Mouse (Mus musculus) frontal cortex, adult 2 months (tissue): Measurements from ENCODE around the gene Ccer2. TPM values are rescaled to one million over a fixed set of nuclear protein-coding genes. Genes with fewer than 3 reads are reported as not detected.

Experiments
- DNase-seq, 2 experiments: peaks; one replicate each; pipeline ENCODE4 v3.0.0; 2022; ENCODE audit warnings: low spot score in 1 of 2; ENCODE audit errors: extremely low spot score in 1 of 2
- polyA plus RNA-seq: library from polyadenylated mRNA; depleted of rRNA; stranded (reverse); fragments of >200 nt; gene quantifications from 2 replicates; pipeline ENCODE4 v1.2.3, GENCODE M21; 2012; rRNA removed

Gene Ccer2
- 2.2 TPM in 2 replicates for polyA plus RNA-seq

GRCm38 (mm10) chr7:28756079-28756478 lies at the start of gene Ccer2:
Gene Ccer2 (plus strand): TSS chr7:28756174.
- no peak for DNase-seq

GRCm38 (mm10) chr7:28709454-28709853 lies 46.5 kb upstream of the Ccer2 start:
- no peak for DNase-seq

- DNase-seq: no peak
Observed at GRCm38 (mm10) chr7:28710962-28711361, 45.0 kb upstream of the Ccer2 start.

GRCm38 (mm10) chr7:28714667-28715066 lies 41.3 kb upstream of the Ccer2 start:
- peak; percentile 30 to 68 for DNase-seq

DNA sequence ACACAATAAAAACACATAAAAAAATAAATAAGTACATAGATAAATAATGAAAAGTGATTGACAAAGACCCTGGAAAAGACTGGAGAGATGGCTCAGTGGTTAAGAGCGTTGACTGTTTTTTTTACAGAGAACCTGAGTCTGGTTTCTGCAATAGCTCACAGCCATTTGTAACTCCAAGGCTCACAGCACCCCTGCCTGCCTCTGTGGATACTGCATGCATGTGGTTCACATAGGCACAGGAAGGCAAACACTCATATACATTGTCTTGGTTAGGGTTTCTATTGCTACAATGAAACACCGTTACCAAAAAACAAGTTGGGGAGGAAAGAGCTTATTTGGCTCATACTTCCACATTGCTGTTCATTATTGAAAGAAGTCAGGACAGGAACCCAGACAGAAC lies 40.4 kb upstream of the Ccer2 start:
- DNase-seq: no peak

- no peak for DNase-seq
Observed at GRCm38 (mm10) chr7:28716590-28717281, 39.2 kb upstream of the Ccer2 start, which contains the start of gene Fbxo17. Gene Fbxo17 (plus strand): TSS chr7:28716804.

GRCm38 (mm10) chr7:28717726-28718125 lies 38.2 kb upstream of the Ccer2 start:
- no peak for DNase-seq

GRCm38 (mm10) chr7:28719159-28719558 lies 36.8 kb upstream of the Ccer2 start:
- no peak for DNase-seq

DNA sequence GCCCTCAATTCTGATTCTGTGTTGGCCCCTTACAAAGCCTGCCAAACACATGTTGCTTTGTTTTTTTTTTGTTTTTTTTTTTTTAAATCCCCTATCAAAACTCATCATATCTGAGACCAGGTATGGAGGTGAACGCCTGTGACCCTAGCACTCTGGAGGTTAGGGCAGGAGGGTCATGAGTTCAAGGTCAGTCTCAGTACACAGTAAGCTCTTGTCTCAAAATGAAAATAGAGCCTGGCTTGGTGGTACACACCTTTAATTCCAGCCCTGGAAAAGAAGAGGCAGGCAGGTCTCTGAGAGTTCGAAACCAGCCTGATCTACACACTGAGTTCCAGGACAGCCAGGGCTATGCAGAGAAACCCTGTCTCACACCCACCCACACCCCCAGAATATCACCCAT lies 36.3 kb upstream of the Ccer2 start:
- no peak for DNase-seq

DNA sequence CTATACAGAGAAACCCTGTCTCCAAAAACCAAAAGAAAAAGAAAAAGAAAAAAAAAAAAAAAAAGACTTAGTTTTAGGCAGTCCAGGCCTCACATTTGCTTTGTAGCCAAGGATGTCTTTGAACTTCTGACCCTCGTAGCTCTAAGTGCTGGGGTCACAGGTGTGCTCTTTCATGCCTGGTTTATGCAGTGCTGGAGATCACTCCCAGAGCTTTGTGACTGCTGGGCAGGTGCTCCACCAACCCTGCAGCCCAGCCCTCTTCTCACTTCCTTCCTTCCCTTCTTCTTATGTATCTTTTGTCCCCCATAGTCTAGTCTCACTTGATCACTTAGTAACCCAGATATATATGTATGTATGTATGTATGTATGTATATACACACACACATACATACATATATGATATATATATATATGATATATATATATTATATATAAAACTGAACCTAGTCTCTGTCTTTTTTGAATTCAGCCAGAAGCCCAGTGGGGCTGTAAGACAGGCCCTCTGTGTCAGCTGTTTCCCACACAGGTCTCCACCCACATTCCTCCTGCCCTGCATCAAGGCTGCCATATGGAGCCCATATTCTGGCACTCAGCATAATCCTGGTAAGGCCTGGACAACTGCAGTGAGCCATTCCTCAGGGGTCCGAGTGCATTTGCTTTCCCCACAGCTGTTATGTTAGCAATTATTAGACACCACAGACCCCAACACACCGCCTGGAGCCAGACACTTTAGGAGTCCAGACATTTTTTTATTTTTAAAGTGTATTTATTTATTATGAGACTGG lies 35.0 kb upstream of the Ccer2 start:
- no peak for DNase-seq

DNA sequence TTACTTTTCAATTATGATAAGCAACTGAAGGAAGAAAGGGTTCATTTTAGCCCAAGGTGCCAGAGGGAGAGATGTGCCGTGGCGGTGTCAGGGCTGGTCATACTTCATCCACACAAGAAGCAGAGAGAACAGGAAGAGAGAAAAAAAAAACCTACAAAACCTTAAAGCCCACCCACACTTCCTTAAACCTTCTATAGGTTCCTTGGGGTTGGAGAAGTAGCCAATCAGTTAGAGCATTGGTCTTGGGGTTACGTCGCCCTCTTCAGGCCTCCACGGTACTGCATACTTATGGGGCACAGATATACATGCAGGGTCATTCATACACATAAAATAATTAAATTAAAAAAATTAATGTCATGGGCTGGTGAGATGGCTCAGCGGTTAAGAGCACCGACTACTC lies 33.9 kb upstream of the Ccer2 start:
- no peak for DNase-seq

GRCm38 (mm10) chr7:28724613-28725012 lies 31.4 kb upstream of the Ccer2 start:
- no peak for DNase-seq

DNA sequence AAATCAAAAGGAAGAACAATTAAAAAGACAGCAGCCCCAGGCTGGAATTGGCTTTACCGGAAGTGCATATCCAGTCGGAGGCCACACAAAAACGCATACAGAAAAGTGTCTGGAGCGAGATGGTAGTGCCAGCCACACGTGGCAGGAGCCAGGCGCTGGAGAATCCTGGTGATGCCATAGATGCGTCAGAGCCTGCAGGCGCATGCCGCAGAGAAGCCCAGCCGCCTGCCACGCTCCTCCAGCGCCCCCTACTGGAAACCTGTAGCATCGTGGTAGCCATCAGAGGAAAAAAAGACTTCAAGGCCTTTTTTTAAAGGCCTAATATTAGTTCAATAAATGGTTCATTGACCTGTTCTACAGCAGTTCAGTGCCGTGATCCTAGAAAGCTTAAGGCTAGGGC lies 29.4 kb upstream of the Ccer2 start:
- peak; percentile 63 to 90 for DNase-seq

DNA sequence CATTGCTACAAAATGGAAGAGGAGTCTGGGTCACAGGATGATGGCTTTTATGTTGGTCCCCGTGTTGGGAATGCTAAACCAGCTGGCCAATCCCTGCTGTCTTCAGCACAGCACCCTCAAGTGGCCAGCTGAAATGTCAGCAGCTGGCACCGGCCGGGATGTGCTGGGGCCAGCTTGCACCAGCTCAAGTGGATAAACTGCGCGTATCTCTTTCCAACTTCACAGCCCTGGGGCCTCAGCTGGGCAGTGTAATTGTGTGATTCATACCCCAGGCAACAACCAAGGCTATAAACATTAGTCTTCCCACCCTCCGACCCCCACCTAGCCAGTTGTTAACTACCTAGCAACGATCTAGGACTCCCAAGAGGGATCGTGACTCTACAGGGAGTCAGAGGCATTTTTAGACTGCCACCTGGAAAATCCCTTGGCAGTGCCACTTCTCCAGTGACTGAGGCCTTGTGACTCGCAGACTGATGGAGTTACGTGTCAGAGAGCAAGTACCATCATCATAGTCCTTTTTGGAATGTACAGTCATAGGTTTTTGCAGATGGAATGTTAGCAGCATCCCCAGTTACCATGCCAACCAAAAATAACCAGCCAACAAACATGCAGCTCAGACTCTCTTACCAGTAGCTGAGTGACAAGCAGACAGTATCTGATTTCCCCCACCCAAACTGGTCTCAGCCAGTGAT lies 28.2 kb upstream of the Ccer2 start:
- DNase-seq: peak; percentile 58 to 59

DNA sequence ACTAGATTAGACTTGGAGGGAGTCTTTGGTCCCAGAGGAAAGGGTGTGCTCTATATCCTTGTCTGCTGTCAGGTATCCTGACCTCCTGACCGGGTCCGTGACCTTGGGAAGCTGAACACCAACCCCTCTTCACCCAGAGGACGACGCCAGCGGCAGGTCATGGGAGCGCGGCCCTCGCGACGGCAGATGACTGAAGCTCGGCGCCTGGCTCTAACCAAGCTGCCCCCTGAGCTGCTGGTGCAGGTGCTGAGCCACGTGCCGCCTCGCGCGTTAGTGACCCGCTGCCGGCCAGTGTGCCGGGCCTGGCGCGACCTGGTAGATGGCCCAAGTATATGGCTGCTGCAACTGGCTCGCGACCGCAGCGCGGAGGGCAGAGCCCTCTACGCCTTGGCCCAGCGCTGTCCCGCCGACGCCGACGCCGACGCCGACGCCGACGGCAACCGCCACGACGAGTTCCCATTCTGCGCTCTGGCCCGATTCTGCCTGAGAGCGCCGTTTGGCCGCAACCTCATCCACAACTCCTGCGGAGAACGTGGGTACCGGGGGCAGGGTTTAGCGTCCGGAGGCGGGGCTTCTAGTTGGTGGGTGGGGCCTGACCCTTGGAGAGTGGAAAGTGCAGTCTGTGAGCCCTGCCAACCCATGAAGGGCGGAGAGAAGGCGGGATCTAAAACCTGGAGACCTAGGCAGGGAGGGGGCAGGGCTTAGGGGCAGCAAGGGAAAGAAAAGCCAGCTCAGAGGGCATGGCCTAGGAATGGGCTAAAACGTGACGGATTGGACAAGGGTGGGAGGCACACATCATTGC lies 23.4 kb upstream of the Ccer2 start:
- peak in 1 of 2 experiments; percentile 53 for DNase-seq

DNA sequence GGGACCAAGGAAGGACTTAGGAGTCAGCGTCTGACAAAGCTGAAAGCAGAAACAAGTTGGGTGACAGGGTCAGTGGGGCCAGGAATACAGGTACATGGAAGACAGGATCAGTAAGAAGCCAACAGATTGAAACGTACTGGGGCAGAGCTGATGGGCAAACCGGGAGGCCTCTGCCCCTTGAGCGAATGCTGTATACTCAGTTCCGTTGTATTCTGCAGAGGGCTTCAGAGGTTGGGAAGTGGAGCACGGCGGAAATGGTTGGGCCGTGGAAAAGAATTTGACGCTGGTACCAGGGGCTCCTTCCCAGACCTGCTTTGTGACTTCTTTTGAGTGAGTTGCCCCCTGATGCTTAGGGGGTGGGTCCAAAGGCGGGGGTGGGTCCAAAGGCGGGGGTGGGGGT lies 22.8 kb upstream of the Ccer2 start:
- DNase-seq: no peak

DNA sequence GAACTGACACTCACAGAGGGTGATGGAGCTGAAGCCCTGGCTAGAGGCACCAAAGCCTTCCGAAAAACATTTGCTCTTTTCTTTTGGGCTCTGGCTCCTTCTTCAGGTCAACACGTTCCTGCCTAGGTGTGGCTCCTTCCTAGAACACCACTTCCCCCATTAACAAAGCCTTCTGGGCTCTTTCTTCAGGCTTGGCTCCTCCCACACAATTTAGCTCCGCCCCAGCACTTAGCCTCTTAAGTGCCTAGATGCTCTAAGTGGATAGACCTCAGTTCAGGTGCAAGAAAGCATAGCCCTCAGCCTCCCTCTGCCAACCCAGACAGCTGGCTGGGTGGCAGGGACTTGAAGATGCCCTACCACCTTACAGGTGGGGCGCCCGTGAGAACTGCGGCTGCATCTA lies 20.3 kb upstream of the Ccer2 start:
- DNase-seq: no peak

- DNase-seq: no peak
Observed at GRCm38 (mm10) chr7:28739829-28740228, 16.1 kb upstream of the Ccer2 start.

DNA sequence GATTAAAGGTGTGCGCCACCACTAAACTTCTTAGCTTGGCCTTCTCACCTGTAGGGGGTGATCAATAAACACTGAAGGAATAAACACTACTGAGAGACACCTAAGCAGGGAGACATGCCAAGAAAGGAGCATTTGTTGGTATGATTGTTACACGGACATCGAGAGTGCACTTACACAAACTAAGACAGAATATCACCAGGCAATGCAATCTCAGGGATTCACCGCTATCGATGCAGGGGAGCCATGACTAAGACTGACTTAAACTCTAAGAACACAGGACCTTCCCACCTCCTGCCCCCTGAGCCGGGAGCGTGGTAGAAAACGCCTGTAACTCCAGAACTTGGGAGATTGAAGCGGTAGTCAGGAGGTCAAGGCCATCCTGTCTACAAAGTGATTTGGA lies 15.0 kb upstream of the Ccer2 start:
- no peak for DNase-seq

GRCm38 (mm10) chr7:28741368-28741708 lies 14.6 kb upstream of the Ccer2 start:
- DNase-seq: no peak
